Mouse (Mus musculus): ENCODE data around the gene Tspan18. TPM values are rescaled to one million over a fixed set of nuclear protein-coding genes. Genes with fewer than 3 reads are reported as not detected.

The Tspan18 gene
- polyA plus RNA-seq, 1 experiment = 10.7 TPM

DNA sequence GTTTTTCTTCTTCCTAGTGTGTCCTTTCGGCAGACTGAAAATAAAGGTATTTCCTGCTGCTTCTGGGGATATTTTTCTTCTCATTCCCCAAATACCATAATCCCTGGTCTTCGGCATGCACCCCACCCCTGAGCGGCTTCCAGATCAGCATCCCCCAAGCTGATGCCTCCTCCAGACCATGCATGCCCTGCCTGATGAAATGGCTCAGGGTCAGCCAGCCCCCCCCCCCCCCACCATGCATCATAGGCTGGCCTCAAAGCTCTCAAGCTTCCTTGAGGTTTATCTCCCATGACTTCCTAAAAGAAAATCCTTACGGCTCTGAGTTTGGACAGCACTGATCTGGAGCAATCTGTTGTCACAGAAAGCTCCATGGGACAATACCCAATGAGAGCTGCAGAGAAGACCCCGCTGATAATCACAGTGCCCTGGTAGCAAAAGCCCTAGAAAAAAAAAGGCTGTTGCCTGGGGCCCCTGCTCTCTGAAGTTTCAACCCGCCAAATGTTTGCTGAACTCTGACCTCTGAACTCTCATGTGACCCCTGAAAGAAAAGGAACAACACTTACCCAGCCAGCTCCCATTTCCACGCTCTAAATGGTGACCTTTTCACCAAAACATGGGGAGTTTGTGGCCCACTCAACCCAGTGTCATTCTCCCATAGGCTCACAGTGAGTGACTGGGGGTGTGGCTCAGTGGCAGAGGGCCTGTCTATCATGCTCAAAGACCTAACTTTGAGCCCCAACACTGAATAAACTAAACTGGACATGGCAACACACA is 43.8 kb downstream of the Tspan18 start:
- Histone ChIP-seq H3K4me3 (ENCODE audit: control insufficient read depth, insufficient read depth, low read length) (no peak overlapping the region), H3K27ac (ENCODE audit: control insufficient read depth, insufficient read depth, low read length) (no peak overlapping the region), H3K36me3 (ENCODE audit: control insufficient read depth, insufficient read depth, low read length) (no peaks in the 10 kb centered on the region), H3K4me1 (replicated peaks; ENCODE audit: control insufficient read depth, insufficient read depth, low read length) (no peaks in the 10 kb centered on the region), H3K27me3 (ENCODE audit: control insufficient read depth, insufficient read depth, low read length) (no peaks in the 10 kb centered on the region)
- no peak for DNase-seq
- TF ChIP-seq CTCF (IDR thresholded peaks at IDR 0.05; ENCODE audit: borderline replicate concordance, control insufficient read depth, extremely low read depth, insufficient read depth, low read length, poor library complexity) (no peak), POLR2A (IDR thresholded peaks at IDR 0.05; ENCODE audit: control insufficient read depth, extremely low read depth, insufficient read depth, low read length, poor library complexity) (no peak)
- WGBS = 92% methylated on average over 7 of the region's 7 CpGs

DNA sequence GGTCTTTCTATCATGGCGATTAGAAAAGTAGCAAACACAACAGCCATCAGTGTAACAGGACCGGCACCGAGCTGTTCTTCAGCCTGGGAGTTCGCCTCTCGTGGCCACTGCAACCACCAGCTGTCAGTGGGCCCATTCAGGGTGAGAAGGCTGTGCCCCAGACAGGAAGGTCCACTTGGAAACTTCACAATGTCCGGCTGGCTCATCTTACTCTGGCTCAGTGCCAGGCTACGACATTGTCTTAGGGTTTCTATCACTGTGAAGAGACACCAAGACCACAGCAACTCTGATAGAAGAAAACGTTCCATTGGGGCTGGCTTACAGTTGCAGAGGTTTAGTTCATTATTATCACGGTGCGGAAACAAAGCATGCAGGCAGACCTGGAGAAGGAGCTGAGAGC is 45.1 kb downstream of the Tspan18 start:
- H3K36me3 ChIP-seq (ENCODE audit: control insufficient read depth, insufficient read depth, low read length) = no peaks in the 10 kb centered on the region
- no peaks in the 10 kb centered on the region for H3K4me1 ChIP-seq (replicated peaks; ENCODE audit: control insufficient read depth, insufficient read depth, low read length)
- H3K27ac ChIP-seq (ENCODE audit: control insufficient read depth, insufficient read depth, low read length) = no peak overlapping the region
- DNase-seq = no peak
- H3K27me3 ChIP-seq (ENCODE audit: control insufficient read depth, insufficient read depth, low read length) = no peaks in the 10 kb centered on the region
- 95% methylated on average over 10 of the region's 10 CpGs for WGBS
- no peak overlapping the region for H3K4me3 ChIP-seq (ENCODE audit: control insufficient read depth, insufficient read depth, low read length)
- TF ChIP-seq CTCF (IDR thresholded peaks at IDR 0.05; ENCODE audit: borderline replicate concordance, control insufficient read depth, extremely low read depth, insufficient read depth, low read length, poor library complexity) = no peak

DNA sequence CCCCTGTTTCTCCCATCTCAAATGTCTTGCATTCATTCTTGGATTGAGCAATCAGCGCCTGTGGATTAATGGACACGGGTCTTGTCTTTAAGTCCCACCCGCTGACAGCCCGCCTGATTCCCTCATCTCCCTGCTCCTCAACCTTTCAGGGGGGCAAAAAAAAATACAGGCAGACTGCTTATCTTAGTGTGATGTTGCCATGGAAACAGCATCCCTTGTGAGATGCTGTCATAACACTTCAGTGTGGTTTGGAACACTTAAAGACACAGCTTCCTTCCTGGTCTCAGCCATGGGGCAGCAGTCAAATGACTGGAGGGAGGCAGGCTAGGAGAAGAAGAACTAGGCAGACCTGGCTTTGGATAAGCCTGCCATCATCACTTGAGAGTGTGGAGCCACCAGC is 47.0 kb downstream of the Tspan18 start:
- Histone ChIP-seq H3K4me1 (replicated peaks; ENCODE audit: control insufficient read depth, insufficient read depth, low read length) (no peaks in the 10 kb centered on the region), H3K27ac (ENCODE audit: control insufficient read depth, insufficient read depth, low read length) (no peak overlapping the region), H3K4me3 (ENCODE audit: control insufficient read depth, insufficient read depth, low read length) (no peak overlapping the region), H3K36me3 (ENCODE audit: control insufficient read depth, insufficient read depth, low read length) (no peaks in the 10 kb centered on the region), H3K27me3 (ENCODE audit: control insufficient read depth, insufficient read depth, low read length) (no peaks in the 10 kb centered on the region)
- no peak for TF ChIP-seq POLR2A (IDR thresholded peaks at IDR 0.05; ENCODE audit: control insufficient read depth, extremely low read depth, insufficient read depth, low read length, poor library complexity)
- TF ChIP-seq CTCF (IDR thresholded peaks at IDR 0.05; ENCODE audit: borderline replicate concordance, control insufficient read depth, extremely low read depth, insufficient read depth, low read length, poor library complexity) = no peak
- DNase-seq = no peak
- 62% methylated on average over 4 of the region's 4 CpGs for WGBS

DNA sequence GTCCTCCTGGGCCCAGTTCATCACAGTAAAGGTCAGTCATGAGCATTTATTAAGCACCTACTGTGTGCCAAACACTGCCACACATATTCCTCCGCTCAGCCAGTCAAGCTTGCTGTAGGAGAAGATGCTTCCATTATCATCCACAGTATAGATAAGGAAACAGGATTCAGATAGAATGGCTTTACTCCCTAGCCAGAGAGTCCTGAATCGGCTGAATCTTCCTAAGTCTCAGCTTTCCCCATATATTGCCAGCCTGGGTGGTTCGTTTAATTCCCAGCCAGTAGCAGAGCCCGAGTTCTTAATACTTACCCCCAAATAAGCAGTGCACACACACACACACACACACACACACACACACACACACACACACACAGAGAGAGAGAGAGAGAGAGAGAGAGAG is 47.6 kb downstream of the Tspan18 start:
- no peaks in the 10 kb centered on the region for H3K4me1 ChIP-seq (replicated peaks; ENCODE audit: control insufficient read depth, insufficient read depth, low read length)
- no peak overlapping the region for H3K27ac ChIP-seq (ENCODE audit: control insufficient read depth, insufficient read depth, low read length)
- no peaks in the 10 kb centered on the region for H3K27me3 ChIP-seq (ENCODE audit: control insufficient read depth, insufficient read depth, low read length)
- WGBS = 58% methylated on average over 4 of the region's 4 CpGs
- TF ChIP-seq POLR2A (IDR thresholded peaks at IDR 0.05; ENCODE audit: control insufficient read depth, extremely low read depth, insufficient read depth, low read length, poor library complexity) = no peak
- no peak for TF ChIP-seq CTCF (IDR thresholded peaks at IDR 0.05; ENCODE audit: borderline replicate concordance, control insufficient read depth, extremely low read depth, insufficient read depth, low read length, poor library complexity)
- H3K36me3 ChIP-seq (ENCODE audit: control insufficient read depth, insufficient read depth, low read length) = no peaks in the 10 kb centered on the region
- no peak for DNase-seq
- no peak overlapping the region for H3K4me3 ChIP-seq (ENCODE audit: control insufficient read depth, insufficient read depth, low read length)

DNA sequence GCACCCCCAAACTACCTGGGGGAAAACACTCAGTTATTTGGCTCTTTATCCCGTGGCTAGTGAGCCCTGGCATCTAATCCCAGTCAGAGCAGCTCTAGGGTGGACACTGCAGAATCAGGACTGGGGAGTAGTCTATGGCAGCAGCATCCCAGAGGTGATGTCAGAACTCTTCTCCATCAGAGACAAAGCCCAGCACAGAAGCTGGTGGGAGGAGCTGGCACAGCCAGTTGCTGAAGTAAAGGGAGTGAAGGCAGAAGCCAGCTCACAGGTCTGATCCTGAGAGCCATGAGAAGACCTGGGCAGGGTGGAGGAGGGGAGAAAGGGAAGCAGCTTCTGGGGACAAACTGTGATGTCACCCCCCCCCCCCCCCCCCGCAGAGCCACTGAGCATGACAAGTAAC is 48.0 kb downstream of the Tspan18 start:
- WGBS = 66% methylated on average over 2 of the region's 2 CpGs
- no peaks in the 10 kb centered on the region for H3K4me1 ChIP-seq (replicated peaks; ENCODE audit: control insufficient read depth, insufficient read depth, low read length)
- H3K27me3 ChIP-seq (ENCODE audit: control insufficient read depth, insufficient read depth, low read length) = no peaks in the 10 kb centered on the region
- no peak for DNase-seq
- no peak for TF ChIP-seq CTCF (IDR thresholded peaks at IDR 0.05; ENCODE audit: borderline replicate concordance, control insufficient read depth, extremely low read depth, insufficient read depth, low read length, poor library complexity)
- TF ChIP-seq POLR2A (IDR thresholded peaks at IDR 0.05; ENCODE audit: control insufficient read depth, extremely low read depth, insufficient read depth, low read length, poor library complexity) = no peak
- H3K4me3 ChIP-seq (ENCODE audit: control insufficient read depth, insufficient read depth, low read length) = no peak overlapping the region
- H3K36me3 ChIP-seq (ENCODE audit: control insufficient read depth, insufficient read depth, low read length) = no peaks in the 10 kb centered on the region
- H3K27ac ChIP-seq (ENCODE audit: control insufficient read depth, insufficient read depth, low read length) = no peak overlapping the region

DNA sequence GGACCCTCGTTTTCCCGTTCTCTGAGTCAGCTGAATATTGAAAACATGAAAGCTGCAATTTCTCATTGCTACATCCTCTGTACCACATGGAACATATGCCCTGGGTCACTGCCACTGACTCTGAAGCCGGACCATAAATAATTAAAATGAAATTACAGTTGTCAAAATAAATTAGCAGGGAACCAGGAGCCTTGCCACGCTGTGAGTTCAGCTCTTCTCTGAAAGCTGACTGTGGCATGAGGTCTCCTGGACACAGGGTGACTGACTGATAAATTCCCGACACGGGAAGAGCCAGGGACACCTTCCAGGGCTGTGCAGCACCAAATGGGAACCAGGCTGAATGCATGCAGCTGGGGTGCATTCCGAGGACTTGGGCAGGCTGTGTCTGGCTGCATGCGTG is 48.5 kb downstream of the Tspan18 start:
- 82% methylated on average over 8 of the region's 8 CpGs for WGBS
- no peak for DNase-seq
- no peak overlapping the region for H3K4me3 ChIP-seq (ENCODE audit: control insufficient read depth, insufficient read depth, low read length)
- H3K36me3 ChIP-seq (ENCODE audit: control insufficient read depth, insufficient read depth, low read length) = no peaks in the 10 kb centered on the region
- TF ChIP-seq CTCF (IDR thresholded peaks at IDR 0.05; ENCODE audit: borderline replicate concordance, control insufficient read depth, extremely low read depth, insufficient read depth, low read length, poor library complexity) (no peak), POLR2A (IDR thresholded peaks at IDR 0.05; ENCODE audit: control insufficient read depth, extremely low read depth, insufficient read depth, low read length, poor library complexity) (no peak)
- no peak overlapping the region for H3K27ac ChIP-seq (ENCODE audit: control insufficient read depth, insufficient read depth, low read length)
- no peaks in the 10 kb centered on the region for H3K4me1 ChIP-seq (replicated peaks; ENCODE audit: control insufficient read depth, insufficient read depth, low read length)
- no peaks in the 10 kb centered on the region for H3K27me3 ChIP-seq (ENCODE audit: control insufficient read depth, insufficient read depth, low read length)

DNA sequence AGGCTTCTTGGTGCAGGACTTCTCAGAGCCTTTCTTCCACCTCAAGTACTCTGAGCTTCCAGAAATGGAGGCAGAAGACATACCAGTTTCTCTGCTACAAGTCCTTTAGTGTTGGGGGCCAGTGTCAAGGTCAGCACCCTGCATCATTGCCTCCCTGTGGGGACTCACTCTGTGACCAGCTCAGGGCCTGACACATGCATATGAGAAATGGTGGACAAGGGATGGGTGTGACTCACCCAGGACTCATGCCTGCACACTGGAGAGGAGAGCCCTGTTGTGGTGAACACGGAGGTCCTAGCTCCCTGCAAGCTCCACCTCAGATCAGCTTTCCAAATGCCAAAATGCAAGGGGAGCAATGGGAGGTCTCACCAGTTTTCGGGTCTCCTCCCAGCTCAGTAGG is 49.7 kb downstream of the Tspan18 start:
- WGBS = 79% methylated on average over 2 of the region's 2 CpGs
- TF ChIP-seq POLR2A (IDR thresholded peaks at IDR 0.05; ENCODE audit: control insufficient read depth, extremely low read depth, insufficient read depth, low read length, poor library complexity) (no peak), CTCF (IDR thresholded peaks at IDR 0.05; ENCODE audit: borderline replicate concordance, control insufficient read depth, extremely low read depth, insufficient read depth, low read length, poor library complexity) (no peak)
- DNase-seq = no peak
- Histone ChIP-seq H3K27ac (ENCODE audit: control insufficient read depth, insufficient read depth, low read length) (no peak overlapping the region), H3K27me3 (ENCODE audit: control insufficient read depth, insufficient read depth, low read length) (no peaks in the 10 kb centered on the region), H3K4me3 (ENCODE audit: control insufficient read depth, insufficient read depth, low read length) (no peak overlapping the region), H3K4me1 (replicated peaks; ENCODE audit: control insufficient read depth, insufficient read depth, low read length) (no peaks in the 10 kb centered on the region), H3K36me3 (ENCODE audit: control insufficient read depth, insufficient read depth, low read length) (no peaks in the 10 kb centered on the region)
